13 mouse cellular contexts compared by ENCODE assay signal in genomic region chr19:46459256-46459655, GRCm38 (mm10). TPM values are rescaled to one million over a fixed set of nuclear protein-coding genes. Genes with fewer than 3 reads are reported as not detected.
DNase-seq lines count a peak whose midpoint lies in the region; ATAC-seq and TF ChIP-seq lines count a peak whose summit lies in the region.
"Had no signal": no experiment of that assay in that cellular context is flagged by ENCODE, and none has a peak within 500 bp of the region (broad histone marks: within the 10 kb centered on the region; RNA-seq: fewer than 3 reads in every experiment).

No protein-coding gene starts in this region.

- TF ChIP-seq CTCF in intestine, postnatal 0 days (IDR thresholded peaks at IDR 0.05; ENCODE audit: low read depth): no peak

- H3K4me3 ChIP-seq in hindbrain, embryonic 12.5 days: no peak overlapping the region
- H3K4me3 ChIP-seq in hindbrain, embryonic 11.5 days (ENCODE audit: low read depth, low read length): no peak overlapping the region
- H3K4me3 ChIP-seq in intestine, postnatal 0 days (ENCODE audit: low read depth, low read length): no peak overlapping the region
- H3K4me3 ChIP-seq: forebrain, embryonic 15.5 days; hindbrain, embryonic 13.5 days had no signal

- no peak overlapping the region for H3K4me2 ChIP-seq in hindbrain, embryonic 12.5 days (replicated peaks)
- H3K4me2 ChIP-seq in hindbrain, embryonic 11.5 days (replicated peaks; ENCODE audit: low read depth, low read length): no peak overlapping the region
- H3K4me2 ChIP-seq in intestine, postnatal 0 days (replicated peaks; ENCODE audit: low read depth): 0 out of 2 replicates have a peak overlapping the region, but pooled peaks have one; percentile 9
- H3K4me2 ChIP-seq: forebrain, embryonic 15.5 days; hindbrain, embryonic 13.5 days had no signal

- DNase-seq in adrenal gland, adult 2 months: peak; percentile 83
- DNase-seq in adrenal gland, postnatal 4 days (ENCODE audit: low spot score in 2 of 2): no peak
- no peak for DNase-seq in hindbrain, embryonic 11.5 days (ENCODE audit: low spot score)
- DNase-seq in 3T3-L1 (ENCODE audit: low read depth, low spot score): peak; percentile 77
- no peak for DNase-seq in layer of hippocampus, adult 9-10 months (ENCODE audit: low spot score)
- DNase-seq in thymus, postnatal 4 days: no peak
- DNase-seq: B cell, adult 2 months; cerebellum, adult 11-12 months; spleen, adult 18-20 months had no signal

- H3K36me3 ChIP-seq in hindbrain, embryonic 12.5 days: peaks cover 63% of the 10 kb centered on the region
- 0 out of 2 replicates have a peak, but pooled peaks cover 2% of the 10 kb centered on the region for H3K36me3 ChIP-seq in hindbrain, embryonic 11.5 days (ENCODE audit: control insufficient read depth, insufficient read depth, low read length)
- H3K36me3 ChIP-seq in intestine, postnatal 0 days (ENCODE audit: control insufficient read depth, insufficient read depth): peaks cover 14% of the 10 kb centered on the region

- WGBS in hindbrain, embryonic 12.5 days: 85% methylated on average over 10 of the region's 10 CpGs
- 83% methylated on average over 10 of the region's 10 CpGs for WGBS in hindbrain, embryonic 11.5 days
- WGBS in intestine, postnatal 0 days: 27% methylated on average over 10 of the region's 10 CpGs

- no peak for ATAC-seq in hindbrain, embryonic 12.5 days (ENCODE audit: low FRiP score)
- no peak for ATAC-seq in hindbrain, embryonic 11.5 days (ENCODE audit: low FRiP score)
- peak; percentile 67 for ATAC-seq in intestine, postnatal 0 days
- ATAC-seq: forebrain, embryonic 15.5 days had no signal

- H3K9ac ChIP-seq in hindbrain, embryonic 12.5 days: no peak overlapping the region
- H3K9ac ChIP-seq in hindbrain, embryonic 11.5 days (ENCODE audit: low read depth, low read length): no peak overlapping the region
- no peak overlapping the region for H3K9ac ChIP-seq in intestine, postnatal 0 days (ENCODE audit: low read depth, low read length)
- H3K9ac ChIP-seq: forebrain, embryonic 15.5 days; hindbrain, embryonic 13.5 days had no signal

- H3K9me3 ChIP-seq in hindbrain, embryonic 12.5 days (replicated peaks): no peaks in the 10 kb centered on the region
- no peaks in the 10 kb centered on the region for H3K9me3 ChIP-seq in hindbrain, embryonic 11.5 days (ENCODE audit: control insufficient read depth, low read length)
- no peaks in the 10 kb centered on the region for H3K9me3 ChIP-seq in intestine, postnatal 0 days (ENCODE audit: control insufficient read depth)
- H3K9me3 ChIP-seq: forebrain, embryonic 15.5 days; hindbrain, embryonic 13.5 days had no signal

- 0 out of 2 replicates have a peak overlapping the region, but pooled peaks have one; percentile 4 for H3K27ac ChIP-seq in hindbrain, embryonic 12.5 days
- H3K27ac ChIP-seq in hindbrain, embryonic 11.5 days (ENCODE audit: low read depth, low read length): no peak overlapping the region
- H3K27ac ChIP-seq in intestine, postnatal 0 days (ENCODE audit: low read depth, low read length): peak overlapping the region; percentile 86
- H3K27ac ChIP-seq: forebrain, embryonic 15.5 days; hindbrain, embryonic 13.5 days had no signal

- no peaks in the 10 kb centered on the region for H3K27me3 ChIP-seq in hindbrain, embryonic 12.5 days
- H3K27me3 ChIP-seq in hindbrain, embryonic 11.5 days (ENCODE audit: control insufficient read depth, insufficient read depth, low read length): no peaks in the 10 kb centered on the region
- H3K27me3 ChIP-seq in intestine, postnatal 0 days (replicated peaks; ENCODE audit: control insufficient read depth, insufficient read depth, low read length): no peaks in the 10 kb centered on the region
- H3K27me3 ChIP-seq: forebrain, embryonic 15.5 days; hindbrain, embryonic 13.5 days had no signal

- peaks cover 13% of the 10 kb centered on the region for H3K4me1 ChIP-seq in hindbrain, embryonic 12.5 days
- H3K4me1 ChIP-seq in hindbrain, embryonic 11.5 days (replicated peaks; ENCODE audit: control insufficient read depth, insufficient read depth, low read length): 0 out of 2 replicates have a peak, but pooled peaks cover 2% of the 10 kb centered on the region
- peaks cover 11% of the 10 kb centered on the region for H3K4me1 ChIP-seq in intestine, postnatal 0 days (replicated peaks; ENCODE audit: control insufficient read depth, insufficient read depth, low read length)
- H3K4me1 ChIP-seq: forebrain, embryonic 15.5 days had no signal

RNA-seq across cellular contexts. Expression of gene Trim8, which starts 42.2 kb away (rescaled TPM):
- total RNA-seq in adrenal gland, adult 2 months (2021): 10 to 100 TPM; 38.0 to 66.4 TPM
- 66.1 and 78.8 TPM in 2 replicates for polyA plus RNA-seq in adrenal gland, adult 2 months (2012; rRNA removed)
- total RNA-seq in adrenal gland, postnatal 4 days (2021): 10 to 100 TPM; 60.5 to 70.3 TPM
- 41.8 and 44.7 TPM in 2 replicates for polyA plus RNA-seq in hindbrain, embryonic 12.5 days (2016; fragmentation: Nextera tagmentation; extraction: Ambion mirVana)
- polyA plus RNA-seq in hindbrain, embryonic 11.5 days (2014; fragmentation: Nextera tagmentation; extraction: Ambion mirVana): 28.4 and 30.6 TPM in 2 replicates
- polyA plus RNA-seq in intestine, postnatal 0 days (2015; fragmentation: Nextera tagmentation; extraction: Ambion mirVana): 16.7 and 17.1 TPM in 2 replicates

Comparison
In these comparisons a context has a peak if more than half of its experiments do, and no peak if none do; other contexts are left out.
1. DNase-seq: peak in adrenal gland, adult 2 months (single experiment) and 3T3-L1 (single experiment); none in adrenal gland, postnatal 4 days (0 of 2), hindbrain, embryonic 11.5 days (single experiment), layer of hippocampus, adult 9-10 months (single experiment) and thymus, postnatal 4 days (single experiment).